Mouse (Mus musculus): ENCODE results near the gene Vmn2r85. TPM values are rescaled to one million over a fixed set of nuclear protein-coding genes. Genes with fewer than 3 reads are reported as not detected.
"Not testable (repeated sequence)": the region's sequence is repeated elsewhere in the genome, so short reads cannot be mapped to it uniquely, and the experiment has no call there.

The Vmn2r85 gene
- 0.04 TPM in 1 of 2 replicates, not detected in the other for polyA plus RNA-seq (2015; fragmentation: Nextera tagmentation; extraction: Ambion mirVana)

DNA sequence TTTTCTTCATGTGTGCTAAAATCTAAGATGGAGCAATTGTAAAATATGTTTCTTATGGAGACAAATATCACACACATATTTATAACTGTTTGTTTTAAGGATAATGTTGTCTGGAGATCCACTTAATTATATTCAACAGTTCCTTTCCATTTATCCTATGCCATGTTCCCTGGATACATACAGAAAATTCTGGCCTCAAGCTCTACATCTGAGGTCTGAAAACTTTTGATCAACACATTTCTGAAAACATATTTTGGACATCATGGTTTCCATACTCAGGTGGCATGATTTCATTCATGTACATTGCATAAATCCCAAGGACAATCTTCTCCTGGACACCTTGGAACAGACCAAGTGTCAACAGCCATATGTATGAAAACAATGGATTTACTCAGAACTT lies at the start of gene Vmn2r85:
Gene Vmn2r85, minus strand, starts transcription at position 101 of the 400 bp plus-strand sequence.
- not testable (repeated sequence) for H3K4me2 ChIP-seq; H3K9ac ChIP-seq (replicated peaks); H3K9me3 ChIP-seq (replicated peaks); H3K4me3 ChIP-seq (replicated peaks); H3K4me1 ChIP-seq; ATAC-seq (ENCODE audit: low FRiP score); H3K27me3 ChIP-seq (replicated peaks); H3K27ac ChIP-seq (replicated peaks); H3K36me3 ChIP-seq

DNA sequence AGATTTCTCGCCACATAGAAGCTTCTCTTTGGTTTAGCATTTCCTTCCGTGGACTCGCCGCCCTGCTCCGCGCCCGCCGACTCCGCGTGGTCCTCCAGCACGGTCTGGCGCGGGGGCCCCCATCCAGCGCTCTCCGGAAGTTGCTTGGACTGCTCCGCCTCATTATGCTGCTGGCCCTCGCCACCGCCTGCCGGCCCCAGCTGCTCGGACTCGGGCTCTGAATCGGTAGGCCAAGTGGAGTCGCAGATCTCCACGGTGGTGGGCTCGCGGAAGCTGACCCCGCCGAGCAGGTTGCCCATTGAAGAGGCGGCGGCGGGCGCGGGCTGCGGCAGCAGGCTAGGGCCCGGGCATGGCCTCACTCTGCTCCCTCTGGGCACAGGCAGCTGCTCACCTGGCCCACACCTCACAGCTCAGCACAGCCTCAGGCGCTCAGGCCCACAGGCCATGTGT lies 40.8 kb upstream of the Vmn2r85 start:
- Histone ChIP-seq H3K4me1 (no peaks in the 10 kb centered on the region), H3K27me3 (replicated peaks) (no peaks in the 10 kb centered on the region), H3K36me3 (no peaks in the 10 kb centered on the region), H3K4me2 (peak overlapping the region; percentile 89), H3K4me3 (replicated peaks) (peak overlapping the region; percentile 55), H3K9ac (replicated peaks) (peak overlapping the region; percentile 61), H3K9me3 (replicated peaks) (no peaks in the 10 kb centered on the region), H3K27ac (replicated peaks) (0 out of 2 replicates have a peak overlapping the region, but pooled peaks have one; percentile 13)
- WGBS, result 3% methylated on average over 36 of the region's 36 CpGs
- peak; percentile 98 for ATAC-seq (ENCODE audit: low FRiP score)

GRCm38 (mm10) chr10:130455950-130456349 lies 26.4 kb upstream of the Vmn2r85 start, which contains the start of gene Vmn2r86:
Vmn2r86 (minus strand) TSS chr10:130456050.
- not testable (repeated sequence) for ATAC-seq (ENCODE audit: low FRiP score); H3K27ac ChIP-seq (replicated peaks); H3K9ac ChIP-seq (replicated peaks); H3K4me1 ChIP-seq; H3K4me2 ChIP-seq; H3K9me3 ChIP-seq (replicated peaks); H3K36me3 ChIP-seq; H3K27me3 ChIP-seq (replicated peaks); H3K4me3 ChIP-seq (replicated peaks)
- 92% methylated on average over 1 of the region's 1 CpGs for WGBS

DNA sequence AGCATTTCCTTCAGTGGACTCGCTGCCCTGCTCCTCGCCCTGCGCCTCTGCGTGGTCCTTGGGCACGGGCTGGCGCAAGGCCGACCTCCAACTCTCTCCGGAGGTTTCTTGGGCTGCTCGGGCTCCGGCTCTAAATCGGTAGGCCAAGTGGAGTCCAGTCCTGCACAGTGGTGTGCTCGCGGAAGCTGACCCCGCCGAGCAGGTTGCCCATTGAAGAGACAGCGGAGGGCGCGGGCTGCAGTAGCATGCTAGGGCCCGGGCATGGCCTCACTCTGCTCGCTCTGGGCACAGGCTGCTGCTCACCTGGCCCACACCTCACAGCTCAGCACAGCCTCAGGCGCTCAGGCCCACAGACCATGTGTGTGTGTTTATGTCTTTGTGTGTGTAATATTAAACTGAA lies 15.3 kb upstream of the Vmn2r85 start:
- no peaks in the 10 kb centered on the region for H3K27me3 ChIP-seq (replicated peaks)
- H3K9ac ChIP-seq (replicated peaks), result no peak overlapping the region
- no peaks in the 10 kb centered on the region for H3K9me3 ChIP-seq (replicated peaks)
- ATAC-seq (ENCODE audit: low FRiP score), result no peak
- H3K36me3 ChIP-seq, result no peaks in the 10 kb centered on the region
- 94% methylated on average over 21 of the region's 21 CpGs for WGBS
- no peak overlapping the region for H3K27ac ChIP-seq (replicated peaks)
- no peak overlapping the region for H3K4me2 ChIP-seq
- H3K4me3 ChIP-seq (replicated peaks), result no peak overlapping the region
- no peaks in the 10 kb centered on the region for H3K4me1 ChIP-seq

DNA sequence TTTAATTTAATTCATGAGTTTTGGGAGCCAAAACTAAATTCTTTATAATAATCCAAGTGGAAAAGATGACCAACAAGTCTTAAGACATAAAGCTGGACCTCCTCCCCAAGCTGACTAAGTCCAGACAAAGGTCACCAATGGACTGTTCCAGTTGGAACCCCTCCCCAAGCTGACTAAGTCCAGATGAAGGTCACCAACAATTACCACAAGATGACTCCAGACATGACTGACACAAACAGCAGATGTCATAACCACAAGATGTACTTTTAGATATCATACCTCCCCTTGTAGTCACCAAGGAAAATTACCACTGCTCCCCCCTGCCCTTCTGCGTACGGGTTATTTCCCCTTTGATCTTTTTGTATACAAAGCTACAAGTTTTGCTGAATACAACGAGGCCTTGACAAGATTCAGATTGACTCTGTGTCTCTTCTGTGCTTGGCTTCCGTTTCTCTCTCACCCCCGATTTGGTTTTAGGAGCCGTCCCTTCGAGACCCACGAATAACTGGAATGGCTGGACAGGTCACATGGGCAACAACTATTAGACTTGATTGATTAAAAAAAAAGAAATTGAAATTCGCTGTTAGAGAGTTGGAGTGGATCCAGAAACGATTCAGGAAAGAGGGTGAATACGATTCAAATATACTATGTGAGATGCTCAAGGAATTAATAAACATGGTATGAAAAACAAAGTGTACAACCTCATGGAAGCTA lies 4.8 kb upstream of the Vmn2r85 start:
- not testable (repeated sequence) for H3K36me3 ChIP-seq; H3K9ac ChIP-seq (replicated peaks); H3K4me2 ChIP-seq; ATAC-seq (ENCODE audit: low FRiP score); H3K4me1 ChIP-seq; H3K9me3 ChIP-seq (replicated peaks); H3K4me3 ChIP-seq (replicated peaks); H3K27ac ChIP-seq (replicated peaks); H3K27me3 ChIP-seq (replicated peaks)
- 89% methylated on average over 11 of the region's 11 CpGs for WGBS

- not testable (repeated sequence) for H3K4me2 ChIP-seq; ATAC-seq (ENCODE audit: low FRiP score); H3K4me1 ChIP-seq; H3K36me3 ChIP-seq; H3K27ac ChIP-seq (replicated peaks); H3K4me3 ChIP-seq (replicated peaks); H3K9ac ChIP-seq (replicated peaks); H3K9me3 ChIP-seq (replicated peaks); H3K27me3 ChIP-seq (replicated peaks)
- WGBS, result 85% methylated on average over 2 of the region's 2 CpGs
Observed at GRCm38 (mm10) chr10:130422368-130422767, 7.1 kb downstream of the Vmn2r85 start.

DNA sequence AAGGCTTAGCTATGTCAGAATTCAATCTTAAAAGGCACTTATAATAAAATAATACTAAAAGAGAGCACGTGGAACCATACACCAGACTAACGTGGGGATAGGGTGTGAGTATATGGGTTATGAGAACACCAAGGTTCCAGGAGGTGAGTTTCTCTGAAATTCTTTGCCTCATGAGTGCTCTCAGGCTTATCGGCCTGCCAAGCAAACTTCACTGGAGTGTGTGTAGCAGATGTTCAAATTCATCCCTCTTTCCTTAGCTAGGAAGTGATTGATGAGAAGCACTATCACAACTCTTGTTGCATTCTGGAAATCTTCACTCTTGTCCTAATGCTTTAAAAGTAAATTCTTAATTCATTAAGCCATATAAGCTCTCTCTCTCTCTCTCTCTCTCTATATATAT lies 9.1 kb downstream of the Vmn2r85 start:
- H3K36me3 ChIP-seq, result no peaks in the 10 kb centered on the region
- H3K9ac ChIP-seq (replicated peaks), result no peak overlapping the region
- no peak for ATAC-seq (ENCODE audit: low FRiP score)
- H3K4me1 ChIP-seq, result no peaks in the 10 kb centered on the region
- WGBS, result 82% methylated on average over 3 of the region's 3 CpGs
- H3K4me3 ChIP-seq (replicated peaks), result no peak overlapping the region
- no peaks in the 10 kb centered on the region for H3K27me3 ChIP-seq (replicated peaks)
- H3K27ac ChIP-seq (replicated peaks), result no peak overlapping the region
- H3K4me2 ChIP-seq, result no peak overlapping the region
- H3K9me3 ChIP-seq (replicated peaks), result no peaks in the 10 kb centered on the region

GRCm38 (mm10) chr10:130419954-130420353 lies 9.5 kb downstream of the Vmn2r85 start:
- not testable (repeated sequence) for H3K27ac ChIP-seq (replicated peaks); ATAC-seq (ENCODE audit: low FRiP score); H3K9ac ChIP-seq (replicated peaks); H3K9me3 ChIP-seq (replicated peaks); H3K36me3 ChIP-seq; H3K4me1 ChIP-seq; H3K4me2 ChIP-seq; H3K4me3 ChIP-seq (replicated peaks); H3K27me3 ChIP-seq (replicated peaks)
- WGBS, result 47% methylated on average over 2 of the region's 2 CpGs

GRCm38 (mm10) chr10:130416352-130416751 lies 13.2 kb downstream of the Vmn2r85 start:
- not testable (repeated sequence) for H3K4me3 ChIP-seq (replicated peaks); H3K27ac ChIP-seq (replicated peaks); H3K4me1 ChIP-seq; H3K9ac ChIP-seq (replicated peaks); H3K27me3 ChIP-seq (replicated peaks); H3K4me2 ChIP-seq; H3K9me3 ChIP-seq (replicated peaks); H3K36me3 ChIP-seq; ATAC-seq (ENCODE audit: low FRiP score)

GRCm38 (mm10) chr10:130412167-130412698 lies 17.3 kb downstream of the Vmn2r85 start:
- WGBS, result 77% methylated on average over 25 of the region's 35 CpGs
- not testable (repeated sequence) for H3K36me3 ChIP-seq; H3K27me3 ChIP-seq (replicated peaks); H3K27ac ChIP-seq (replicated peaks); H3K4me3 ChIP-seq (replicated peaks); ATAC-seq (ENCODE audit: low FRiP score); H3K4me2 ChIP-seq; H3K9ac ChIP-seq (replicated peaks); H3K9me3 ChIP-seq (replicated peaks); H3K4me1 ChIP-seq

DNA sequence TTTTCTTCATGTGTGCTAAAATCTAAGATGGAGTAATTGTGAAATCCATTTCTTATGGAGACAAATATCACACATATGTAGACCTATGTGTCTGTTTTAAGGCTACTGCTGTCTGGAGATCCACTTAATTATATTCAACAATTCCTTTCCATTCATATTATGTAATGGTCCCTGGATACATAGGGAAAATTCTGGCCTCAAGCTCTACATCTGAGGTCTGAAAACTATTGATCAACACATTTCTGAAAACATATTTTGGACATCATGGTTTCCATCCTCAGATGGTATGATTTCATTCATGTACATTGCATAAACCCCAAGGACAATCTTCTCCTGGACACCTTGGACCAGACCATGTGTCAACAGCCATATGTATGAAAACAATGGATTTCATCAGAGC lies 35.3 kb downstream of the Vmn2r85 start, which contains the start of gene Vmn2r84:
Gene Vmn2r84, minus strand, starts transcription at position 101 of the 400 bp plus-strand sequence.
- Histone ChIP-seq H3K4me2 (no peak within 1 kb of the TSS), H3K4me1 (no peaks in the 10 kb centered on the region), H3K27me3 (replicated peaks) (no peaks in the 10 kb centered on the region), H3K36me3 (no peaks in the 10 kb centered on the region), H3K27ac (replicated peaks) (no peak within 1 kb of the TSS), H3K4me3 (replicated peaks) (no peak within 1 kb of the TSS), H3K9ac (replicated peaks) (no peak within 1 kb of the TSS), H3K9me3 (replicated peaks) (no peaks in the 10 kb centered on the region)
- no peak for ATAC-seq (ENCODE audit: low FRiP score)

DNA sequence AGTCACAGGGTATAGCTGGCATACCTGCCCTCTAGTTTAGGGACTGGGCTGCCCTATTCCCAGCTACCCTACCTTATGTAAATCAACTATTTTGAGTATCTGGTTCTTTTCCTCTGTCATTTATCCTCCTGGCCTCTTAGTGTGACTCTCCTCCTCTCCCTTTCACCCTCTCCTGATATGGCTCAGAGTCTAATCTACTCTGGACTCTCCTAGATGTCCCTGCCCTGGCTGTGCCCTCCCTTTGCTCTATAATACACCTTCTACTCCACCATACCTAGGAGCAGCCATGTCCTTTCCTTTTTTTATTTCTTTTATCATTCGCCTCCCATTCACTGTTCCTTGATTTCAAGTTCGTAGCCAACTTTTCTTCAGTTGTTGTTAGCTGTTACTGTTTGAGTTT lies 54.4 kb downstream of the Vmn2r85 start:
- WGBS, result 88% methylated on average over 2 of the region's 2 CpGs
- H3K4me3 ChIP-seq (replicated peaks), result no peak overlapping the region
- H3K9me3 ChIP-seq (replicated peaks), result no peaks in the 10 kb centered on the region
- no peak overlapping the region for H3K9ac ChIP-seq (replicated peaks)
- no peaks in the 10 kb centered on the region for H3K36me3 ChIP-seq
- no peak overlapping the region for H3K27ac ChIP-seq (replicated peaks)
- no peaks in the 10 kb centered on the region for H3K4me1 ChIP-seq
- no peaks in the 10 kb centered on the region for H3K27me3 ChIP-seq (replicated peaks)
- no peak for ATAC-seq (ENCODE audit: low FRiP score)
- H3K4me2 ChIP-seq, result no peak overlapping the region
